Mouse (Mus musculus) limb, embryonic 14.5 days (tissue): Measurements from ENCODE around the gene Myt1l. TPM values are rescaled to one million over a fixed set of nuclear protein-coding genes. Genes with fewer than 3 reads are reported as not detected.

Experiments used
- ATAC-seq: fragments of 200-750 bp; cut with Nextera tagmentation; 2 replicates; pipeline ENCODE4 v1.8.0; 2017; ENCODE audit warnings: low read depth, moderate number of reproducible peaks, moderate TSS enrichment; ENCODE audit not compliant: low FRiP score
- DNase-seq: peaks from one replicate; pipeline ENCODE4 v3.0.0-alpha.2; 2015; ENCODE audit warnings: low spot score
- H3K27ac ChIP-seq: fragments of 300-500 bp; sonication (generic); replicated peaks from 2 replicates; pipeline ENCODE4 v1.5.1; 2014; ENCODE audit warnings: low read depth, mild to moderate bottlenecking, low read length, moderate library complexity, mixed read lengths
- H3K27me3 ChIP-seq: fragments of 300-500 bp; sonication (generic); 2 replicates; pipeline ENCODE4 v1.6.1; 2014; ENCODE audit warnings: low read length, mixed read lengths; ENCODE audit not compliant: control insufficient read depth, insufficient read depth
- H3K36me3 ChIP-seq: fragments of 300-500 bp; sonication (generic); 2 replicates; pipeline ENCODE4 v1.6.1; 2014; ENCODE audit warnings: mild to moderate bottlenecking, low read length, moderate library complexity, mixed read lengths; ENCODE audit not compliant: control insufficient read depth, insufficient read depth
- H3K4me1 ChIP-seq: fragments of 300-500 bp; sonication (generic); 2 replicates; pipeline ENCODE4 v1.6.1; 2014; ENCODE audit warnings: antibody characterized with exemption, low read length, mixed read lengths; ENCODE audit not compliant: control insufficient read depth, insufficient read depth
- H3K4me2 ChIP-seq: fragments of 300-500 bp; sonication (generic); replicated peaks from 2 replicates; pipeline ENCODE4 v1.6.1; 2014; ENCODE audit warnings: low read depth, mild to moderate bottlenecking, low read length, moderate library complexity; ENCODE audit not compliant: severe bottlenecking
- H3K4me3 ChIP-seq: fragments of 300-500 bp; sonication (generic); replicated peaks from 2 replicates; pipeline ENCODE4 v1.5.1; 2014; ENCODE audit warnings: low read length
- H3K9ac ChIP-seq: fragments of 300-500 bp; sonication (generic); 2 replicates; pipeline ENCODE4 v1.6.1; 2014; ENCODE audit warnings: mild to moderate bottlenecking, low read depth, low read length, moderate library complexity; ENCODE audit not compliant: severe bottlenecking
- H3K9me3 ChIP-seq: fragments of 300-500 bp; sonication (generic); 2 replicates; pipeline ENCODE4 v1.6.1; 2016; ENCODE audit warnings: low read length; ENCODE audit not compliant: control insufficient read depth
- POLR2A ChIP-seq: fragments of 200-500 bp; IDR thresholded peaks from 2 replicates; pipeline ENCODE4 v1.8.0; 2012; ENCODE audit warnings: inconsistent platforms, mild to moderate bottlenecking, moderate library complexity, borderline replicate concordance; ENCODE audit not compliant: insufficient read depth, insufficient read length; ENCODE audit errors: extremely low read depth
- WGBS: fragments of 180-500 bp; shearing (Covaris S2); extraction: QIAGEN DNeasy Blood & Tissue Kit; methylation state at CpG from one replicate; pipeline ENCODE4 v1.1.7; 2014; 5-methylcytosine and 5-hydroxymethylcytosine counted together
- polyA plus RNA-seq, 2 experiments: library from polyadenylated mRNA; depleted of rRNA in 1 of 2; stranded (reverse) in 1 of 2; unstranded in 1 of 2; fragments of >200 nt; fragmentation: Nextera tagmentation in 1 of 2; extraction: Ambion mirVana in 1 of 2; gene quantifications; 2 replicates each; pipeline versions ENCODE4 v1.2.1 to v1.2.3; 2012 to 2014

Gene Myt1l
- polyA plus RNA-seq, 2 experiments = 0.18 TPM; not detected in 1

GRCm38 (mm10) chr12:29642915-29643314, 114.7 kb downstream of the Myt1l start:
- no peak overlapping the region for H3K4me3 ChIP-seq
- TF ChIP-seq POLR2A = no peak
- H3K4me1 ChIP-seq = peaks cover 3% of the 10 kb centered on the region; the same call in 1 of the 2 replicates
- no peaks in the 10 kb centered on the region for H3K27me3 ChIP-seq
- no peak for ATAC-seq
- DNase-seq = no peak
- no peak overlapping the region for H3K27ac ChIP-seq
- WGBS = 13% methylated on average over 4 of the region's 4 CpGs
- H3K36me3 ChIP-seq = no peaks in the 10 kb centered on the region
- no peak overlapping the region for H3K9ac ChIP-seq
- H3K9me3 ChIP-seq = no peaks in the 10 kb centered on the region
- no peak overlapping the region for H3K4me2 ChIP-seq

GRCm38 (mm10) chr12:29644091-29644490, 115.9 kb downstream of the Myt1l start:
- Histone ChIP-seq H3K4me2 (no peak overlapping the region), H3K9ac (no peak overlapping the region), H3K4me1 (peaks cover 3% of the 10 kb centered on the region; the same call in 1 of the 2 replicates), H3K4me3 (no peak overlapping the region), H3K36me3 (no peaks in the 10 kb centered on the region), H3K27ac (no peak overlapping the region), H3K27me3 (no peaks in the 10 kb centered on the region), H3K9me3 (no peaks in the 10 kb centered on the region)
- no peak for ATAC-seq
- 81% methylated on average over 4 of the region's 4 CpGs for WGBS
- DNase-seq = no peak
- TF ChIP-seq POLR2A = no peak

- ATAC-seq = no peak
- no peaks in the 10 kb centered on the region for H3K36me3 ChIP-seq
- TF ChIP-seq POLR2A = no peak
Measured at GRCm38 (mm10) chr12:29644721-29645120, 116.5 kb downstream of the Myt1l start.

GRCm38 (mm10) chr12:29649510-29650152, 121.4 kb downstream of the Myt1l start:
- H3K4me1 ChIP-seq = no peaks in the 10 kb centered on the region
- no peak overlapping the region for H3K4me2 ChIP-seq
- no peaks in the 10 kb centered on the region for H3K36me3 ChIP-seq
- DNase-seq = no peak
- 75% methylated on average over 10 of the region's 10 CpGs for WGBS
- H3K27ac ChIP-seq = no peak overlapping the region
- H3K9ac ChIP-seq = no peak overlapping the region
- H3K27me3 ChIP-seq = no peaks in the 10 kb centered on the region
- TF ChIP-seq POLR2A = no peak
- H3K4me3 ChIP-seq = no peak overlapping the region
- no peak for ATAC-seq
- H3K9me3 ChIP-seq = no peaks in the 10 kb centered on the region

More at GRCm38 (mm10) chr12:29644721-29645120, 116.5 kb downstream of the Myt1l start:
- no peak overlapping the region for H3K9ac ChIP-seq
- H3K4me2 ChIP-seq = no peak overlapping the region
- peaks cover 3% of the 10 kb centered on the region; the same call in 1 of the 2 replicates for H3K4me1 ChIP-seq
- no peaks in the 10 kb centered on the region for H3K27me3 ChIP-seq
- no peaks in the 10 kb centered on the region for H3K9me3 ChIP-seq
- H3K4me3 ChIP-seq = no peak overlapping the region
- DNase-seq = no peak
- H3K27ac ChIP-seq = no peak overlapping the region
- 68% methylated on average over 7 of the region's 7 CpGs for WGBS

- ATAC-seq = no peak
- H3K4me2 ChIP-seq = no peak overlapping the region
- no peak for DNase-seq
- H3K36me3 ChIP-seq = no peaks in the 10 kb centered on the region
- no peak for TF ChIP-seq POLR2A
- H3K27ac ChIP-seq = no peak overlapping the region
- no peaks in the 10 kb centered on the region for H3K9me3 ChIP-seq
- H3K9ac ChIP-seq = no peak overlapping the region
- 85% methylated on average over 5 of the region's 5 CpGs for WGBS
- no peaks in the 10 kb centered on the region for H3K4me1 ChIP-seq
- no peak overlapping the region for H3K4me3 ChIP-seq
- no peaks in the 10 kb centered on the region for H3K27me3 ChIP-seq
Measured at GRCm38 (mm10) chr12:29652516-29652915, 124.3 kb downstream of the Myt1l start.
